Mouse (Mus musculus): ENCODE results near the gene Mul1. TPM values are rescaled to one million over a fixed set of nuclear protein-coding genes. Genes with fewer than 3 reads are reported as not detected.

The Mul1 gene
- polyA plus RNA-seq, 1 experiment: 26.5 TPM

DNA sequence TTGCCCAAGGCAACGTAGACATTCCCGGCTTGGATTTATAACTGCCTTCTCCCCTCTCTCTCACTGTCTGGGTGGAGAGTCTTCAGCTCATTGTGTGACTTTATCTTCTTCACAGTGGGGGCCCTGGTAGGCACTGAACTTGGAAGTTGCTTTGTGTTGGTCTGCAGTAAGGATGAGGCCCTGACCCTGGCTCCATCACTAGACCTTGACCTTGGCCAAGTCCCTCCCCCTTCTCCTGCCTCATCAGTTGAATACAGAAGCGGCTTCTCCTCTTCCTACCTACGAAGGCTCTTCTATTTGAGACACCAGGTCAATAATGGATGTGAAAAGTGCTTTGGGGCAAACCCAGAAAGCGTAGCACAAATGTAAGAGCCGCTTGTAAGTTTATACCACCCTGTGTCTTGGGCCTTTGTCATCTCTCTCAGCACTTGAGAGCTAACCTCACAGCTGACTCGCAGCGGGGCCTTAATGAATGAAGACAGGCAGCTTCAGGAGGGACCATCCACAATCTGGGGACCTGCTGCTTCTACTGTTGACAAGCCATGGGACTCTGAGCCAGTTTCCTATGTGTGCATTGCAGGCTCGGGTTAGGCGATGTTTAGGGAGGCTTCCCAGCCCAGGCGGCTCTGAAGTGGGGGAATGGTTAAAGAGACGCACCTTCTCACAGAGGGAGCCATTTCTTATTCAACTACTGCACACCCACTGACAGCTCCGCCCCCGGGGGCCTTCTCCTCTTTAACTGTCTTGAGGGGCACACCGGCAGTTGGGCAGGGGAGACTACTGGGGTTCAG lies 18.0 kb downstream of the Mul1 start:
- Histone ChIP-seq H3K79me2 (ENCODE audit: control insufficient read depth, insufficient read depth) (no peaks in the 10 kb centered on the region), H3ac (ENCODE audit: control insufficient read depth, insufficient read length, low read depth) (no peak overlapping the region), H3K36me3 (ENCODE audit: control insufficient read depth, insufficient read depth) (no peaks in the 10 kb centered on the region), H3K79me3 (ENCODE audit: low read depth) (no peaks in the 10 kb centered on the region), H3K4me3 (ENCODE audit: insufficient read depth, poor library complexity, severe bottlenecking) (no peak overlapping the region), H3K27me3 (ENCODE audit: control insufficient read depth, insufficient read depth, insufficient read length) (peaks cover 37% of the 10 kb centered on the region)
- no peak for TF ChIP-seq CEBPB (IDR thresholded peaks at IDR 0.05; ENCODE audit: low read depth)
- TF ChIP-seq CTCF (IDR thresholded peaks at IDR 0.05; ENCODE audit: control insufficient read depth, insufficient read depth, insufficient read length): no peak
- TF ChIP-seq MYOG (IDR thresholded peaks at IDR 0.05; ENCODE audit: control insufficient read depth, extremely low read depth, insufficient read length): no peak
- no peak for TF ChIP-seq MYOD1 (IDR thresholded peaks at IDR 0.05; ENCODE audit: control insufficient read depth, insufficient read length, low read depth)
- no peak for TF ChIP-seq USF1 (IDR thresholded peaks at IDR 0.05; ENCODE audit: low read depth)
- no peak for TF ChIP-seq MAX (IDR thresholded peaks at IDR 0.05)
- no peak for TF ChIP-seq FOSL1 (IDR thresholded peaks at IDR 0.05; ENCODE audit: insufficient read depth, low read length, poor library complexity, severe bottlenecking)

GRCm38 (mm10) chr4:138453097-138453752 lies 18.8 kb downstream of the Mul1 start:
- no peaks in the 10 kb centered on the region for H3K79me3 ChIP-seq (ENCODE audit: low read depth)
- H3K4me3 ChIP-seq (ENCODE audit: insufficient read depth, poor library complexity, severe bottlenecking): no peak overlapping the region
- H3K36me3 ChIP-seq (ENCODE audit: control insufficient read depth, insufficient read depth): no peaks in the 10 kb centered on the region
- TF ChIP-seq MYOD1 (IDR thresholded peaks at IDR 0.05; ENCODE audit: control insufficient read depth, insufficient read length, low read depth) (no peak), USF1 (IDR thresholded peaks at IDR 0.05; ENCODE audit: low read depth) (no peak), MYOG (IDR thresholded peaks at IDR 0.05; ENCODE audit: control insufficient read depth, extremely low read depth, insufficient read length) (no peak), CTCF (IDR thresholded peaks at IDR 0.05; ENCODE audit: control insufficient read depth, insufficient read depth, insufficient read length) (no peak), CEBPB (IDR thresholded peaks at IDR 0.05; ENCODE audit: low read depth) (no peak), MAX (IDR thresholded peaks at IDR 0.05) (no peak), FOSL1 (IDR thresholded peaks at IDR 0.05; ENCODE audit: insufficient read depth, low read length, poor library complexity, severe bottlenecking) (no peak)
- H3K79me2 ChIP-seq (ENCODE audit: control insufficient read depth, insufficient read depth): no peaks in the 10 kb centered on the region
- peaks cover 37% of the 10 kb centered on the region for H3K27me3 ChIP-seq (ENCODE audit: control insufficient read depth, insufficient read depth, insufficient read length)
- no peak overlapping the region for H3ac ChIP-seq (ENCODE audit: control insufficient read depth, insufficient read length, low read depth)

GRCm38 (mm10) chr4:138453753-138454570 lies 19.5 kb downstream of the Mul1 start, which contains the start of gene Camk2n1:
Camk2n1 (plus strand) TSS chr4:138454314.
- Histone ChIP-seq H3ac (ENCODE audit: control insufficient read depth, insufficient read length, low read depth) (peak within 1 kb of the TSS; percentile 64), H3K4me3 (ENCODE audit: insufficient read depth, poor library complexity, severe bottlenecking) (peak within 1 kb of the TSS; percentile 6), H3K79me2 (ENCODE audit: control insufficient read depth, insufficient read depth) (no peaks in the 10 kb centered on the region), H3K79me3 (ENCODE audit: low read depth) (no peaks in the 10 kb centered on the region), H3K27me3 (ENCODE audit: control insufficient read depth, insufficient read depth, insufficient read length) (peaks cover 37% of the 10 kb centered on the region), H3K36me3 (ENCODE audit: control insufficient read depth, insufficient read depth) (no peaks in the 10 kb centered on the region)
- TF ChIP-seq MAX (IDR thresholded peaks at IDR 0.05): no peak
- no peak for TF ChIP-seq MYOG (IDR thresholded peaks at IDR 0.05; ENCODE audit: control insufficient read depth, extremely low read depth, insufficient read length)
- TF ChIP-seq CTCF (IDR thresholded peaks at IDR 0.05; ENCODE audit: control insufficient read depth, insufficient read depth, insufficient read length): no peak
- TF ChIP-seq CEBPB (IDR thresholded peaks at IDR 0.05; ENCODE audit: low read depth): no peak
- no peak for TF ChIP-seq FOSL1 (IDR thresholded peaks at IDR 0.05; ENCODE audit: insufficient read depth, low read length, poor library complexity, severe bottlenecking)
- no peak for TF ChIP-seq USF1 (IDR thresholded peaks at IDR 0.05; ENCODE audit: low read depth)
- no peak for TF ChIP-seq MYOD1 (IDR thresholded peaks at IDR 0.05; ENCODE audit: control insufficient read depth, insufficient read length, low read depth)

GRCm38 (mm10) chr4:138454571-138455140 lies 20.2 kb downstream of the Mul1 start:
- TF ChIP-seq MYOD1 (IDR thresholded peaks at IDR 0.05; ENCODE audit: control insufficient read depth, insufficient read length, low read depth): no peak
- no peak for TF ChIP-seq MYOG (IDR thresholded peaks at IDR 0.05; ENCODE audit: control insufficient read depth, extremely low read depth, insufficient read length)
- no peak for TF ChIP-seq CTCF (IDR thresholded peaks at IDR 0.05; ENCODE audit: control insufficient read depth, insufficient read depth, insufficient read length)
- no peak for TF ChIP-seq MAX (IDR thresholded peaks at IDR 0.05)
- TF ChIP-seq FOSL1 (IDR thresholded peaks at IDR 0.05; ENCODE audit: insufficient read depth, low read length, poor library complexity, severe bottlenecking): no peak
- no peak for TF ChIP-seq USF1 (IDR thresholded peaks at IDR 0.05; ENCODE audit: low read depth)
- no peak for TF ChIP-seq CEBPB (IDR thresholded peaks at IDR 0.05; ENCODE audit: low read depth)
- no peaks in the 10 kb centered on the region for H3K36me3 ChIP-seq (ENCODE audit: control insufficient read depth, insufficient read depth)
- no peaks in the 10 kb centered on the region for H3K79me2 ChIP-seq (ENCODE audit: control insufficient read depth, insufficient read depth)
- peaks cover 37% of the 10 kb centered on the region for H3K27me3 ChIP-seq (ENCODE audit: control insufficient read depth, insufficient read depth, insufficient read length)
- H3K4me3 ChIP-seq (ENCODE audit: insufficient read depth, poor library complexity, severe bottlenecking): peak overlapping the region; percentile 6
- no peaks in the 10 kb centered on the region for H3K79me3 ChIP-seq (ENCODE audit: low read depth)
- peak overlapping the region; percentile 64 for H3ac ChIP-seq (ENCODE audit: control insufficient read depth, insufficient read length, low read depth)
